Mouse (Mus musculus): ENCODE measurements around the gene Krtcap3. TPM values are rescaled to one million over a fixed set of nuclear protein-coding genes. Genes with fewer than 3 reads are reported as not detected.

Krtcap3 gene
- polyA plus RNA-seq, 2 experiments from 2014 or later, result 28.0 to 30.7 TPM

Other genes with a start within 250 kb of the Krtcap3 start
- 10 to 100 TPM; 80.7 to 89.3 TPM for gene Atraid, start 203.4 kb upstream of the Krtcap3 start, polyA plus RNA-seq (2017; shearing (Covaris generic))
- gene Slc5a6, start 202.8 kb upstream of the Krtcap3 start, polyA plus RNA-seq (2017; shearing (Covaris generic)), result 1 to 10 TPM; 6.5 to 7.9 TPM
- gene Cad, start 196.9 kb upstream of the Krtcap3 start, polyA plus RNA-seq (2017; shearing (Covaris generic)), result 10 to 100 TPM in 1 of 2 experiments, 1 to 10 TPM in 1; 7.7 to 14.0 TPM
- gene Dnajc5g, start 145.4 kb upstream of the Krtcap3 start, polyA plus RNA-seq (2017; shearing (Covaris generic)), result not detected
- gene Slc30a3, start 143.5 kb upstream of the Krtcap3 start, polyA plus RNA-seq (2017; shearing (Covaris generic)), result not detected
- not detected for gene Trim54, start 135.0 kb upstream of the Krtcap3 start, polyA plus RNA-seq (2017; shearing (Covaris generic))
- gene Ucn, start 112.9 kb upstream of the Krtcap3 start, polyA plus RNA-seq (2017; shearing (Covaris generic)), result not detected
- gene Mpv17, start 97.4 kb upstream of the Krtcap3 start, polyA plus RNA-seq (2017; shearing (Covaris generic)), result 10 to 100 TPM; 64.4 to 66.7 TPM
- gene Gm29609, start 71.8 kb upstream of the Krtcap3 start, polyA plus RNA-seq (2017; shearing (Covaris generic)), result 1 to 10 TPM; 1.2 to 1.5 TPM
- 100 to 1,000 TPM in 1 of 2 experiments, 10 to 100 TPM in 1; 70.2 to 126 TPM for gene Gtf3c2, start 71.5 kb upstream of the Krtcap3 start, polyA plus RNA-seq (2017; shearing (Covaris generic))
- 100 to 1,000 TPM; 111 to 171 TPM for gene Snx17, start 58.5 kb upstream of the Krtcap3 start, polyA plus RNA-seq (2017; shearing (Covaris generic))
- gene Eif2b4, start 58.3 kb upstream of the Krtcap3 start, polyA plus RNA-seq (2017; shearing (Covaris generic)), result 10 to 100 TPM; 47.9 to 49.1 TPM
- gene Zfp513, start 49.4 kb upstream of the Krtcap3 start, polyA plus RNA-seq (2017; shearing (Covaris generic)), result 1 to 10 TPM; 4.6 to 6.7 TPM
- 10 to 100 TPM; 45.9 to 50.4 TPM for gene Ppm1g, start 31.0 kb upstream of the Krtcap3 start, polyA plus RNA-seq (2017; shearing (Covaris generic))
- 10 to 100 TPM; 91.5 to 96.5 TPM for gene Nrbp1, start 10.8 kb upstream of the Krtcap3 start, polyA plus RNA-seq (2017; shearing (Covaris generic))
- gene Gm9970, start 10.5 kb upstream of the Krtcap3 start, polyA plus RNA-seq (2017; shearing (Covaris generic)), result not detected
- gene Ift172, start 39.4 kb downstream of the Krtcap3 start, polyA plus RNA-seq (2017; shearing (Covaris generic)), result 1 to 10 TPM; 4.8 to 10.0 TPM
- not detected for gene Fndc4, start 44.4 kb downstream of the Krtcap3 start, polyA plus RNA-seq (2017; shearing (Covaris generic))
- gene Gckr, start 45.8 kb downstream of the Krtcap3 start, polyA plus RNA-seq (2017; shearing (Covaris generic)), result not detected
- 10 to 100 TPM; 37.1 to 50.1 TPM for gene Zfp512, start 200.7 kb downstream of the Krtcap3 start, polyA plus RNA-seq (2017; shearing (Covaris generic))
- under 1 TPM in 1 of 2 experiments, not detected in 1; 0.71 TPM for gene 4930548H24Rik, start 234.0 kb downstream of the Krtcap3 start, polyA plus RNA-seq (2017; shearing (Covaris generic))
- gene Gpn1, start 243.1 kb downstream of the Krtcap3 start, polyA plus RNA-seq (2017; shearing (Covaris generic)), result 10 to 100 TPM; 48.2 to 60.4 TPM